Mouse (Mus musculus) bone marrow macrophage, adult 2 months (primary cell): Measurements from ENCODE around the gene Ctsw.

ENCODE experiments used
- CTCF ChIP-seq: IDR thresholded peaks from 2 replicates; pipeline ENCODE4 v1.5.1; 2012; ENCODE audit warnings: low read depth, mild to moderate bottlenecking, low read length, moderate library complexity
- POLR2A ChIP-seq: IDR thresholded peaks from 2 replicates; pipeline ENCODE4 v1.6.1; 2012; ENCODE audit warnings: mild to moderate bottlenecking, low read depth, low read length, borderline replicate concordance

- TF ChIP-seq POLR2A (no peak), CTCF (no peak)
These were observed 42.8 kb upstream of the Ctsw start for GRCm38 (mm10) chr19:5511074-5511632.
